Mouse (Mus musculus) left cerebral cortex, adult 2 months (tissue): ENCODE measurements around the gene Smtn. TPM values are rescaled to one million over a fixed set of nuclear protein-coding genes. Genes with fewer than 3 reads are reported as not detected.
A peak's percentile ranks its signal among the peaks of the same experiment; 100 is the strongest.

ENCODE experiments used
- DNase-seq, 2 experiments: peaks; one replicate each; pipeline ENCODE4 v3.0.0; 2021 to 2022; ENCODE audit warnings: low spot score in 2 of 2, mixed read lengths in 1 of 2; ENCODE audit errors: extremely low spot score in 1 of 2
- H3K27ac ChIP-seq: fragments of 200-600 bp; 2 replicates; pipeline ENCODE4 v1.8.1; 2022
- H3K4me3 ChIP-seq: fragments of 200-600 bp; 2 replicates; pipeline ENCODE4 v1.8.1; 2022
- CTCF ChIP-seq: fragments of 200-600 bp; IDR thresholded peaks from 2 replicates; pipeline ENCODE4 v1.8.1; 2022; ENCODE audit warnings: antibody characterized with exemption, mild to moderate bottlenecking, moderate library complexity
- intact Hi-C: fragments of 180-260 bp; cut with DNase I; formaldehyde crosslinking; loops from one replicate; pipeline ENCODE4 v1.15.1; 2025
- total RNA-seq, 2 experiments: library from RNA; stranded (reverse); gene quantifications; 2 replicates each; pipeline ENCODE4 v1.2.3; 2021

Smtn gene
- total RNA-seq, 2 experiments from 2014 or later: 9.6 to 12.2 TPM

- intact Hi-C loops: no loop called here
- TF ChIP-seq CTCF: no peak
- no peak for DNase-seq
- Histone ChIP-seq H3K27ac (no peak overlapping the region), H3K4me3 (no peak overlapping the region)
These were observed 5.3 kb upstream of the Smtn start for GRCm38 (mm10) chr11:3545531-3546241.

DNA sequence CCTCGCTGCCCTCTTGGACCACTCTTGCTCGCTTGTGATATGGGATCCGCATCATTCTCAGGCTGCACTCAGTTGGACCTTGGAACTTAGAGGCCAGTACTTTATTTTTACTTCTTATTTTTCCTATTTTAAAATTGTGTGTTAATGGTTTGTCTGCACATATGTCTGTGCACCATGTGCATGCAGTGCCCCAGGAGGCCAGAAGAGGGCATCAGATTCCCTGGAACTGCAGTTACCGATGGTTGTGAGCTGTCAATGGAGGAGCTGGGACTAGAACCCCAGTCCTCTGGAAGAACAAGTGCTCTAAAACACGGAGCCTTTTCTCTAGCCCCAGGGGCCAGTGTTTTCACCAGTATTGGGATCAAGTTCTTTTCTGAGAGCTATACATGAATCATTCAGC, 4.0 kb upstream of the Smtn start:
- DNase-seq: no peak
- intact Hi-C loops: no loop called here
- TF ChIP-seq CTCF: peak; percentile 10
- Histone ChIP-seq H3K27ac (no peak overlapping the region), H3K4me3 (no peak overlapping the region)

GRCm38 (mm10) chr11:3543001-3543400, 2.6 kb upstream of the Smtn start:
- intact Hi-C loops: no loop called here
- H3K27ac ChIP-seq: no peak overlapping the region
- DNase-seq: peak in 1 of 2 experiments; percentile 32
- no peak overlapping the region for H3K4me3 ChIP-seq
- no peak for TF ChIP-seq CTCF

DNA sequence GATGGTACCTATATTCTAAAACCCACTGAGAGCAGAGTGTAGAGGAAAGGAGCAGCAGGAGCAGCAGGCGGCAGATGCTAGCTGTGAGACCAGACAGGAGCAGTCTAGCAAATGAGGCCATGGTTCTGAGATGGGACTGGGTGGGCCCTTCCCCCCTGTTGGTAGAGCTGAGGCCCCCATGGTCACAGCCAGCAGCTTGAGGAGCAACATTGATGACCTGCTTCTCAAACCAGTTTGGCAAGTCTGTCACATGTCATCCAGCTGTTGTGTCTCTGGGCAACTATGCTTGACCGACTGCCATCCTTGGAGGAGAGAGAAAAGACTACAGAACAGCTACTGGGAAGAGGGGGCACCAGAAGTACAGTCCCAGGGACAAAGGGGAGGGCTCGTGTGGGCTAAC, 1.5 kb upstream of the Smtn start:
- no peak for DNase-seq
- Histone ChIP-seq H3K4me3 (no peak overlapping the region), H3K27ac (no peak overlapping the region)
- no peak for TF ChIP-seq CTCF
- intact Hi-C loops: no loop called here

DNA sequence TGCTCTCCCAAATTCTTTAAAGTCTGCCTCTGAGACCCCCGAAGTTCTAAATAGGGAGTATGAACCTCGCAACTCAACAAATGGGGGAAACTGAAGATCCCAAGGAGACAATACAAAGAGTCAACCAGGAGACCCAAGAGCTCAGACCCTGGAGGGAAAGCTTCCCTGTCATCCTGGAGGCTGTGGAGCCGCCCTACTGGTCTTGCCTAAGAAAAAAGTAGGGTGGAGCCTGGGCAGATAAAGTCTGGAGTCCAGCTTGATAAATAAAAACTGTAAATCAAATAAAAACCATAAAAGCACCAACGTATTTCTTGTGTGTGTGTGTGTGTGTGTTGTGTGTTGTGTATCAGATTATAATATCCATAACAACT, 601 bp downstream of the Smtn start:
- Histone ChIP-seq H3K4me3 (peak overlapping the region; percentile 52; the same call in 1 of the 2 replicates), H3K27ac (no peak overlapping the region)
- intact Hi-C loops: loop anchor here (5.0 kb wide), 3 partner anchors 107 to 382 kb away; partner anchors contain the start of gene Morc2a
- no peak; the same call in none of the 2 replicates for TF ChIP-seq CTCF
- DNase-seq: no peak

DNA sequence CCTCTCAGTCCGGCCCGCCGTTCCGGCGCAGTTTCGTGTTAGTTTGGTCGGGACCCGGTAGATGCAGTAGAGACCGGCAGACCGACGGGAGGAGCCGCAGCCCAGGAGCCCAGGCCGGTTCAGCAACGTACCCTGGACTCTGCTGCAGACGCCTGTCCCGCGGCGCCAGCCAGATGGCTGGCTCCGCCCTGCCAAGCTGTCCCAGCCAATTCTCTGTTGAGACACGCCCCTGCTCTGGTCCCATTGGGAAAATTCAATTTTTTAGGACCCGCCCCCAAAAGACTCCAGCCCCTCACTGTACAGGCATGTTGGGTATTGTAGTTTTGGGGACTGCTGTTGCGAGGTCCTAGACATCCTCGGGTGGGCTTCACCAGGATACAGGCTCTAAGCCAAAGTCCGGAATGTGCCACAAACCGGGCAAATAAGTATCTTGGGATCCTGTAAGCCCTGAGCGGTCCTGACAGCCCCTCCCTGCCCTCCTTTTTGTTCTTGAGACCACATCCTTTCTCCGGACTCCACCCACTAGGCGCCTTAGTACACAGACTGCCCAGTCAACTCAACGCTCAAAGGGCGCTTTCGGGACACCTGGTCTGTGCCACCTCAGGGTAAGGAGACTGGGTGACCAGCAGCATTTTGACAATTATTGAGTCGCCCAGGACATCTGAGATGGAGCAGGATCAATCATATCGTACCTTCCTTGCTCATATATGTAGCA, 1.1 kb downstream of the Smtn start:
- Histone ChIP-seq H3K27ac (peak overlapping the region; percentile 54), H3K4me3 (peak overlapping the region; percentile 52)
- no peak for TF ChIP-seq CTCF
- intact Hi-C loops: loop anchor here (5.0 kb wide), 3 partner anchors 108 to 383 kb away; partner anchors contain the start of gene Morc2a
- DNase-seq: peak; percentile 81 to 85

GRCm38 (mm10) chr11:3538341-3538740, 2.1 kb downstream of the Smtn start:
- intact Hi-C loops: loop anchor here (5.0 kb wide), 3 partner anchors 109 to 384 kb away; partner anchors contain the start of gene Morc2a

GRCm38 (mm10) chr11:3537711-3538110, 2.7 kb downstream of the Smtn start:
- no peak for TF ChIP-seq CTCF
- intact Hi-C loops: loop anchor here (5.0 kb wide), 3 partner anchors 110 to 385 kb away; partner anchors contain the start of gene Morc2a
- Histone ChIP-seq H3K4me3 (no peak overlapping the region), H3K27ac (no peak overlapping the region)
- no peak for DNase-seq

More at GRCm38 (mm10) chr11:3538341-3538740, 2.1 kb downstream of the Smtn start:
- TF ChIP-seq CTCF: no peak
- no peak overlapping the region for H3K27ac ChIP-seq
- no peak for DNase-seq
- peak overlapping the region; percentile 52 for H3K4me3 ChIP-seq

GRCm38 (mm10) chr11:3536745-3537333, 3.6 kb downstream of the Smtn start:
- no peak for DNase-seq
- no peak for TF ChIP-seq CTCF
- intact Hi-C loops: loop anchor here (5.0 kb wide), 3 partner anchors 110 to 385 kb away; partner anchors contain the start of gene Morc2a
- H3K4me3 ChIP-seq: no peak overlapping the region
- H3K27ac ChIP-seq: no peak overlapping the region

DNA sequence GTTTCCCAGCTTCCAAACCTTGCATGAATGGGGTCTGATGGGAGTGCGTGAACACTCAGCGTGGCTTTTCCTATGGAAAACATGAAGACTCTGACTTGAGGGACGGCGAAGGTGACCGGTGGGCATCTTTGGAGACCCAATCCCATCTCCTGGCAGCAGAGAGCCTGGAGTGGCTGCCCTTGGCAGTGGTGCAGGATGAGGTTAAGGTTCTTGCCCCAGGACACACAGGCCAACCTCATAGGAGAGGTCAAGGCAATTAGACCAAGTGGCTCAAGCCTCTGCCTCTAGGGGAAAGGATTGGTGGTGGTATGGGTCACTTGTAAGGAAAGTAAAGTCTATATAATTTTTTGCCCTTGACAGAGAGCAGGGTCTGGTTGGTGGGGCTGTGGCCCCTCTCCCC, 4.3 kb downstream of the Smtn start:
- H3K27ac ChIP-seq: peak overlapping the region; percentile 79
- intact Hi-C loops: loop anchor here (5.0 kb wide), 3 partner anchors 111 to 386 kb away; partner anchors contain the start of gene Morc2a
- no peak for TF ChIP-seq CTCF
- no peak for DNase-seq
- peak overlapping the region; percentile 58 for H3K4me3 ChIP-seq

- peak overlapping the region; percentile 58 for H3K4me3 ChIP-seq
- peak overlapping the region; percentile 79 for H3K27ac ChIP-seq
- peak; percentile 95 for TF ChIP-seq CTCF
- intact Hi-C loops: loop anchor here (1.0 to 5.0 kb wide), 6 partner anchors 67 to 387 kb away; partner anchors contain the start of gene Morc2a
- peak; percentile 90 to 94 for DNase-seq
These were observed 4.9 kb downstream of the Smtn start for GRCm38 (mm10) chr11:3535406-3535986.
